Mouse (Mus musculus) kidney, embryonic 14.5 days (tissue): ENCODE measurements around the gene Stac2. TPM values are rescaled to one million over a fixed set of nuclear protein-coding genes. Genes with fewer than 3 reads are reported as not detected.
A peak's percentile ranks its signal among the peaks of the same experiment; 100 is the strongest.

Experiments
- ATAC-seq: fragments of 200-750 bp; cut with Nextera tagmentation; 2 replicates; pipeline ENCODE4 v1.8.0; 2017; ENCODE audit warnings: moderate number of reproducible peaks, mild to moderate bottlenecking, moderate TSS enrichment, moderate library complexity; ENCODE audit not compliant: low FRiP score, low TSS enrichment
- H3K27ac ChIP-seq: fragments of 300-500 bp; sonication (generic); 2 replicates; pipeline ENCODE4 v1.5.1; 2014; ENCODE audit warnings: low read depth, mild to moderate bottlenecking, low read length, moderate library complexity, mixed read lengths
- H3K27me3 ChIP-seq: fragments of 300-500 bp; sonication (generic); 2 replicates; pipeline ENCODE4 v1.6.1; 2014; ENCODE audit warnings: mild to moderate bottlenecking, low read length; ENCODE audit not compliant: control insufficient read depth, insufficient read depth
- H3K36me3 ChIP-seq: fragments of 300-500 bp; sonication (generic); 2 replicates; pipeline ENCODE4 v1.6.1; 2014; ENCODE audit warnings: low read length, mixed read lengths; ENCODE audit not compliant: control insufficient read depth, insufficient read depth
- H3K4me1 ChIP-seq: fragments of 300-500 bp; sonication (generic); 2 replicates; pipeline ENCODE4 v1.6.1; 2014; ENCODE audit warnings: low read length, mixed read lengths; ENCODE audit not compliant: control insufficient read depth, insufficient read depth
- H3K4me2 ChIP-seq: fragments of 300-500 bp; sonication (generic); replicated peaks from 2 replicates; pipeline ENCODE4 v1.6.1; 2014; ENCODE audit warnings: low read depth, mild to moderate bottlenecking, low read length
- H3K4me3 ChIP-seq: fragments of 300-500 bp; sonication (generic); 2 replicates; pipeline ENCODE4 v1.5.1; 2014; ENCODE audit warnings: mild to moderate bottlenecking, low read length
- H3K9ac ChIP-seq: fragments of 300-500 bp; sonication (generic); 2 replicates; pipeline ENCODE4 v1.6.1; 2014; ENCODE audit warnings: low read depth, mild to moderate bottlenecking, low read length, moderate library complexity
- H3K9me3 ChIP-seq: fragments of 300-500 bp; sonication (generic); 2 replicates; pipeline ENCODE4 v1.6.1; 2016; ENCODE audit warnings: low read length; ENCODE audit not compliant: control insufficient read depth
- WGBS: fragments of 180-500 bp; shearing (Covaris S2); extraction: QIAGEN DNeasy Blood & Tissue Kit; methylation state at CpG from one replicate; pipeline ENCODE4 v1.1.7; 2014; 5-methylcytosine and 5-hydroxymethylcytosine counted together
- microRNA-seq: library from miRNA; unstranded; fragments of <30 nt; microRNA quantifications from one replicate; pipeline ENCODE4, GENCODE M21; 2016
- polyA plus RNA-seq: library from polyadenylated mRNA; unstranded; fragments of >200 nt; fragmentation: Nextera tagmentation; extraction: Ambion mirVana; gene quantifications from 2 replicates; pipeline ENCODE4 v1.2.1, GENCODE M21; 2014

Stac2 gene
- polyA plus RNA-seq, 1 experiment from 2014 or later = 4.1 TPM

DNA sequence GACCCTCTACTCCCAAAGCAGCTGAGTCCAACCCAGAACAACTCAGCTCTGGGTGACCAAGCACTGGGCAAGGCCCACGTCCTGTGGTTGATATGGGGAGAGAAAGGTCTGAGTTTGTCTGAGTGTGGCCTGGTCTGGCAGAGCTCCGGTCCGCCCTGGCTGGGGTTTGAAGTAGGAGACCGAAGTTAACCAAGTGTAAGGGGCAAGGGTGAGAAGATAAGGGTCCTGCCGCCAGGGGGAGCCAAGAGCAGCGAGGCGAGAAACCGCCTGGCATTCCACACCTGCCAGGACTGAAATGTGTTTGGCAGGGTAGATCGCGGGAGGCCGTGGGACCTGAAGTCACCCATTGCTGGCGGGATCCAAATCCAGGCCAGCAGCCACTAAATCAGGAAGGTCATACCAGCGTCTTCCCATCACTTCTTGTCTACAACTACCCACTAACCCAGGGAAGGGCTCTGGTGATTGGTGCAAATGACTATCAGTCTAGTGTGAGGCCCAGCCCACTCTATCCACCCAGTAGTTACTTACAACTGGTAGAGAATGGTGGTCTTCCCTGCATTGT is 58.6 kb downstream of the Stac2 start:
- no peaks in the 10 kb centered on the region for H3K9me3 ChIP-seq
- peak overlapping the region; percentile 93 for H3K4me2 ChIP-seq
- H3K36me3 ChIP-seq = no peaks in the 10 kb centered on the region
- H3K4me3 ChIP-seq = peak overlapping the region; percentile 48
- H3K9ac ChIP-seq = no peak overlapping the region
- no peak overlapping the region for H3K27ac ChIP-seq
- peaks cover 12% of the 10 kb centered on the region; the same call in 1 of the 2 replicates for H3K4me1 ChIP-seq
- H3K27me3 ChIP-seq = no peaks in the 10 kb centered on the region; the same call in 1 of the 2 replicates
- peak; percentile 57 for ATAC-seq
- 4% methylated on average over 13 of the region's 13 CpGs for WGBS

DNA sequence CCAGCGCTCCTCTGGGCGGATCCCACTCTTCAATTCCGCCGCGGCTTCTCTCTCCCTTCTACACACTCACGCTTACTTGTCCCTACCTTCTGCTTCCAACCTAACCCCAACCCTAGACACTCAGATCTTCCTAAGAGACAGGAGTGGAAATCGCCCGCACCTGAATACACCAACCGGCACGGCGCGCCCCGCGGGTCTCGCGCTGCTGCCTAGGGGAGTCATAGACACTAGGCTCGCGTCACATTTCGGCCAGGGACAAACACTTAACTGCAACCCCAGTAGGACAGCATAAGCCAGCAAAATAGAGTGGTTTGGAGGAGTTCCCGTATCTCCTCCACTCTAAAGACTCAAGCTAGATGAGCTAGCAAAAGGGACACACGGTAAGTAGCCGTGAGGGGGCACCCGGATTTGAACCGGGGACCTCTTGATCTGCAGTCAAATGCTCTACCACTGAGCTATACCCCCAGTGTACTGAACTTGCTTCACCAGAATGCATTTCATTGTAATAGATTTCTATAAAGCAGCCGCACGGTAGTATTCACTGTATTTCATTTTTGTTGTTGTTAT is 64.6 kb downstream of the Stac2 start:
- peak overlapping the region; percentile 80 for H3K9ac ChIP-seq
- peak overlapping the region; percentile 82 for H3K4me3 ChIP-seq
- peak overlapping the region; percentile 82 for H3K27ac ChIP-seq
- WGBS = under 1% methylated on average over 26 of the region's 26 CpGs
- peaks cover 23% of the 10 kb centered on the region for H3K27me3 ChIP-seq
- H3K4me1 ChIP-seq = peaks cover 23% of the 10 kb centered on the region
- peak overlapping the region; percentile 65 for H3K4me2 ChIP-seq
- no peaks in the 10 kb centered on the region for H3K9me3 ChIP-seq
- H3K36me3 ChIP-seq = no peaks in the 10 kb centered on the region
- ATAC-seq = peak; percentile 81

- Histone ChIP-seq H3K4me2 (peak overlapping the region; percentile 65), H3K9me3 (no peaks in the 10 kb centered on the region), H3K27me3 (peaks cover 23% of the 10 kb centered on the region), H3K36me3 (no peaks in the 10 kb centered on the region), H3K9ac (peak overlapping the region; percentile 80), H3K4me3 (peak overlapping the region; percentile 82), H3K27ac (peak overlapping the region; percentile 82), H3K4me1 (peaks cover 25% of the 10 kb centered on the region)
- under 1% methylated on average over 42 of the region's 42 CpGs for WGBS
- peak; percentile 78 for ATAC-seq
Measured at GRCm38 (mm10) chr11:97987551-97988526, 65.4 kb downstream of the Stac2 start.

- peak; percentile 0; the same call in 1 of the 2 replicates for ATAC-seq
- peaks cover 25% of the 10 kb centered on the region for H3K4me1 ChIP-seq
- H3K9ac ChIP-seq = 0 out of 2 replicates have a peak overlapping the region, but pooled peaks have one; percentile 65
- H3K4me2 ChIP-seq = peak overlapping the region; percentile 91
- H3K27ac ChIP-seq = no peak overlapping the region
- no peaks in the 10 kb centered on the region for H3K36me3 ChIP-seq
- 28% methylated on average over 14 of the region's 17 CpGs for WGBS
- no peaks in the 10 kb centered on the region for H3K9me3 ChIP-seq
- H3K4me3 ChIP-seq = peak overlapping the region; percentile 82
- H3K27me3 ChIP-seq = peaks cover 23% of the 10 kb centered on the region
Measured at GRCm38 (mm10) chr11:97986738-97987465, 66.4 kb downstream of the Stac2 start.

Small RNA genes within 50 kb of the gene (microRNA-seq; reads per million reads assigned to microRNA genes)
- gene Gm27597 = not detected

Other genes starting within 250 kb of the Stac2 start
- 8.6 and 11.3 TPM in 2 replicates for gene B230217C12Rik, start 212.7 kb downstream of the Stac2 start, polyA plus RNA-seq
- 0.33 and 0.47 TPM in 2 replicates for gene Fbxo47, start 169.3 kb downstream of the Stac2 start, polyA plus RNA-seq
- 0.69 and 1.7 TPM in 2 replicates for gene Plxdc1, start 67.0 kb downstream of the Stac2 start, polyA plus RNA-seq
- gene Arl5c, start 57.3 kb downstream of the Stac2 start, polyA plus RNA-seq = 9.3 and 16.2 TPM in 2 replicates
- 11.7 and 12.3 TPM in 2 replicates for gene Cacnb1, start 30.4 kb downstream of the Stac2 start, polyA plus RNA-seq
- gene Rpl19, start 26.8 kb downstream of the Stac2 start, polyA plus RNA-seq = 1,236 and 1,648 TPM in 2 replicates
- 10.1 and 17.8 TPM in 2 replicates for gene Fbxl20, start 96.9 kb upstream of the Stac2 start, polyA plus RNA-seq
- 62.5 and 76.6 TPM in 2 replicates for gene Med1, start 139.8 kb upstream of the Stac2 start, polyA plus RNA-seq
- 16.1 and 18.3 TPM in 2 replicates for gene Cdk12, start 149.6 kb upstream of the Stac2 start, polyA plus RNA-seq